Mouse (Mus musculus): ENCODE measurements around the gene Oas1d. TPM values are rescaled to one million over a fixed set of nuclear protein-coding genes. Genes with fewer than 3 reads are reported as not detected.

Gene Oas1d
- total and polyA plus RNA-seq, 2 experiments, result not detected

DNA sequence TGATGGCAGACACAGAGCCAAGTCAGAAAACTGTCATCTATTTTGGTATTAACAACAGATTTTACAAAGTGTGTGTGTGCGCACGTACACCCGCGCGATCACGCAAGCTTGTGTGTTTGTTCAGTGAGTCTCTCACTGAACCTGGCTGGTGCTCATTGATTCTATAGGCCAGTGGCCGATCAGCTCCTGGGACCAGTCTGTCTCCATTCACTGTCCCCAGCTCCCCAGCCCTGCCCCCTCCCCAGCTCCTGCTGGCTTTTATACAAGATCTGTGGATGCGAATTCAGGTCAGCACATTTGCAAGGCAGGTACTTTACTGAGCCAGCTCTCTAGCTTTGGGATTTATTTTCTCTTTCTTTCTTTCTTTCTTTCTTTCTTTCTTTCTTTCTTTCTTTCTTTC is 54.5 kb downstream of the Oas1d start:
- no peaks in the 10 kb centered on the region; the same call in 1 of the 2 replicates for H3K27me3 ChIP-seq (ENCODE audit: control insufficient read depth, insufficient read depth, low read length)
- no peak for TF ChIP-seq POLR2A (IDR thresholded peaks at IDR 0.05; ENCODE audit: extremely low read depth, insufficient read depth, low read length)
- TF ChIP-seq CTCF (IDR thresholded peaks at IDR 0.05; ENCODE audit: low read depth, low read length), result no peak
- WGBS, result 79% methylated on average over 8 of the region's 8 CpGs
- no peak overlapping the region for H3K4me3 ChIP-seq (ENCODE audit: insufficient read depth, low read depth, low read length)
- H3K4me1 ChIP-seq (ENCODE audit: control insufficient read depth, insufficient read depth, low read length), result no peaks in the 10 kb centered on the region
- no peak overlapping the region for H3K9ac ChIP-seq (ENCODE audit: low read depth, low read length)
- no peaks in the 10 kb centered on the region for H3K36me3 ChIP-seq (ENCODE audit: control insufficient read depth, insufficient read depth, low read length)
- no peak for DNase-seq (ENCODE audit: extremely low read depth, low read depth, low spot score)
- H3K27ac ChIP-seq (replicated peaks; ENCODE audit: insufficient read depth, low read depth, low read length), result no peak overlapping the region
- no peaks in the 10 kb centered on the region for H3K79me2 ChIP-seq (ENCODE audit: control insufficient read depth, insufficient read depth, low read length)

DNA sequence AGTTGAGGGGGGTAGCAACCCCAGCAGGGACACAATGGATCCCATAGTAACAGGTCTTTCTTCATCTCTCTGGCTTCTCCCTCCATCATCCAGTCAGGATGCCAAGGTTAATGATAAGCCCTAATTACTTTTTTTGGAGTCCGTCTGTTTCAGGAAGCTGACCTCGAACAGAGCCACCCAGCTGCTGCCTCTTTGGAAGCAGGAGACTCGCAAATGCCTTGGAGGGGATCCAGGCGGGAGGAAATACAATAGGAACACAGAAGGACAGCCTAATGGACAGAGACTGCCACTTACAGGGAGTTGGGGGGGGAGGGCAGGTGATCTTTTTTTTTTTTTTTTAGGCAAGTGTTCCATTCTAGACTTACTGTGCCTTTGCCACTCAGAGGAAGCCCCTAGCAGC is 55.4 kb downstream of the Oas1d start:
- 49% methylated on average over 4 of the region's 4 CpGs for WGBS
- Histone ChIP-seq H3K79me2 (ENCODE audit: control insufficient read depth, insufficient read depth, low read length) (no peaks in the 10 kb centered on the region), H3K4me3 (ENCODE audit: insufficient read depth, low read depth, low read length) (no peak overlapping the region), H3K4me1 (ENCODE audit: control insufficient read depth, insufficient read depth, low read length) (no peaks in the 10 kb centered on the region), H3K36me3 (ENCODE audit: control insufficient read depth, insufficient read depth, low read length) (no peaks in the 10 kb centered on the region), H3K9ac (ENCODE audit: low read depth, low read length) (no peak overlapping the region), H3K27me3 (ENCODE audit: control insufficient read depth, insufficient read depth, low read length) (no peaks in the 10 kb centered on the region; the same call in 1 of the 2 replicates), H3K27ac (replicated peaks; ENCODE audit: insufficient read depth, low read depth, low read length) (no peak overlapping the region)
- TF ChIP-seq CTCF (IDR thresholded peaks at IDR 0.05; ENCODE audit: low read depth, low read length) (no peak), POLR2A (IDR thresholded peaks at IDR 0.05; ENCODE audit: extremely low read depth, insufficient read depth, low read length) (no peak)
- no peak for DNase-seq (ENCODE audit: extremely low read depth, low read depth, low spot score)

Other genes with a start within 250 kb of the Oas1d start
- gene Dtx1, start 202.6 kb upstream of the Oas1d start, total RNA-seq (2014; rRNA removed), result 0.65 and 1.4 TPM in 2 replicates
- gene Dtx1, start 202.6 kb upstream of the Oas1d start, polyA plus RNA-seq (2012; rRNA removed), result 0.75 and 1.3 TPM in 2 replicates
- gene Oas2, start 164.7 kb upstream of the Oas1d start, total RNA-seq (2014; rRNA removed), result 1.8 and 1.9 TPM in 2 replicates
- gene Oas2, start 164.7 kb upstream of the Oas1d start, polyA plus RNA-seq (2012; rRNA removed), result 1.3 and 5.4 TPM in 2 replicates
- gene Oas3, start 136.9 kb upstream of the Oas1d start, total RNA-seq (2014; rRNA removed), result 0.87 and 1.4 TPM in 2 replicates
- gene Oas3, start 136.9 kb upstream of the Oas1d start, polyA plus RNA-seq (2012; rRNA removed), result 0.91 and 1.7 TPM in 2 replicates
- gene Oas1e, start 119.0 kb upstream of the Oas1d start, total RNA-seq (2014; rRNA removed), result not detected in 2 replicates
- not detected in 2 replicates for gene Oas1e, start 119.0 kb upstream of the Oas1d start, polyA plus RNA-seq (2012; rRNA removed)
- gene Oas1c, start 102.0 kb upstream of the Oas1d start, total RNA-seq (2014; rRNA removed), result 1.5 TPM in 2 replicates
- gene Oas1c, start 102.0 kb upstream of the Oas1d start, polyA plus RNA-seq (2012; rRNA removed), result 0.39 and 1.6 TPM in 2 replicates
- not detected in 2 replicates for gene Oas1f, start 67.2 kb upstream of the Oas1d start, total RNA-seq (2014; rRNA removed)
- gene Oas1f, start 67.2 kb upstream of the Oas1d start, polyA plus RNA-seq (2012; rRNA removed), result not detected in 2 replicates
- not detected in 2 replicates for gene Oas1h, start 53.1 kb upstream of the Oas1d start, total RNA-seq (2014; rRNA removed)
- gene Oas1h, start 53.1 kb upstream of the Oas1d start, polyA plus RNA-seq (2012; rRNA removed), result not detected in 2 replicates
- 3.5 and 4.3 TPM in 2 replicates for gene Oas1g, start 26.9 kb upstream of the Oas1d start, total RNA-seq (2014; rRNA removed)
- 0.73 and 2.9 TPM in 2 replicates for gene Oas1g, start 26.9 kb upstream of the Oas1d start, polyA plus RNA-seq (2012; rRNA removed)
- 6.2 and 10.0 TPM in 2 replicates for gene Oas1a, start 7.0 kb upstream of the Oas1d start, total RNA-seq (2014; rRNA removed)
- 1.6 and 6.4 TPM in 2 replicates for gene Oas1a, start 7.0 kb upstream of the Oas1d start, polyA plus RNA-seq (2012; rRNA removed)
- gene Rph3a, start 95.6 kb downstream of the Oas1d start, total RNA-seq (2014; rRNA removed), result 0.07 TPM in 1 of 2 replicates, not detected in the other
- gene Rph3a, start 95.6 kb downstream of the Oas1d start, polyA plus RNA-seq (2012; rRNA removed), result not detected in 2 replicates